Comparison of ENCODE assay signal across 16 mouse cellular contexts in the genomic region with DNA sequence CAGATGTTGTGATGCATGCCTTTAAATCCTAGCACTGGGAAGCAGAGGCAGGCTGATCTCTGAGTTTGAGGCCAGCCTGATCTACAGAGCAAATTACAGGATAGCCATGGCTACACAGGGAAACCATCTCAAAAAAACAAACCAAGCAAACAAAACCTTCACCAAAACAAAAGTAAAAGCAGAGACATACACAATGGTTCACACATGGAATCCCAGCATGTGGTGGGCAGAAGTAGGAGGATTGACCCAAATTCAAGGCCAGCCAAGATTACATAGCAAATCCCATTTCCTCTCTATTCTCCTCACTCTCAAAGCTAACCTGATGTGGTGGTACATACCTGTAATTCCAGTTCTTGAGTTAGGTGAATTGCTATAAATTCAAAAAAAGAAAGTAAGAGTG. TPM values are rescaled to one million over a fixed set of nuclear protein-coding genes. Genes with fewer than 3 reads are reported as not detected.
DNase-seq lines count a peak whose midpoint lies in the region; TF ChIP-seq lines count a peak whose summit lies in the region.
"Had no signal": no experiment of that assay in that cellular context is flagged by ENCODE, and none has a peak within 500 bp of the region (broad histone marks: within the 10 kb centered on the region; RNA-seq: fewer than 3 reads in every experiment).

No protein-coding gene starts in this region.

- peak; percentile 61 for DNase-seq in cerebellum, adult 11-12 months
- no peak for DNase-seq in cerebellum, postnatal 4 days (ENCODE audit: low spot score in 2 of 2)
- no peak for DNase-seq in left cerebral cortex, adult 2 months (ENCODE audit: extremely low spot score in 1 of 2, low spot score in 2 of 2)
- no peak for DNase-seq in left cerebral cortex, adult 18-20 months (ENCODE audit: low spot score in 2 of 2)
- DNase-seq in brain, adult 2 months (ENCODE audit: low read depth, low spot score) = peak; percentile 83
- peak; percentile 44 to 55 for DNase-seq in cerebellum, postnatal 36 days
- DNase-seq in MN1 (ENCODE audit: low spot score) = no peak
- DNase-seq: adrenal gland, adult 2 months; adrenal gland, postnatal 36 days; gastrocnemius, postnatal 36 days; heart, adult 11 months; heart, postnatal 4 days had no signal

- intact Hi-C loops in left cerebral cortex, adult 2 months (cut with DNase I) = no loop called here

- no peak for TF ChIP-seq CTCF in left cerebral cortex, adult 2 months (IDR thresholded peaks at IDR 0.05)

- peak overlapping the region; percentile 84 for H3K27ac ChIP-seq in left cerebral cortex, adult 2 months
- H3K27ac ChIP-seq: embryonic facial prominence, embryonic 12.5 days; forebrain, embryonic 15.5 days; heart, embryonic 13.5 days; hindbrain, embryonic 12.5 days had no signal

- no peak overlapping the region for H3K4me3 ChIP-seq in left cerebral cortex, adult 2 months
- H3K4me3 ChIP-seq: embryonic facial prominence, embryonic 12.5 days; forebrain, embryonic 15.5 days; heart, embryonic 13.5 days; hindbrain, embryonic 12.5 days had no signal

RNA-seq across cellular contexts. Expression of gene Celf1, which starts 33.9 kb away (rescaled TPM):
- total RNA-seq in left cerebral cortex, adult 2 months (2021) = 100 to 1,000 TPM; 146 to 149 TPM
- total RNA-seq in left cerebral cortex, adult 18-20 months (2021) = 100 to 1,000 TPM; 132 to 148 TPM

Comparison
In these comparisons a context has a peak if more than half of its experiments do, and no peak if none do; other contexts are left out.
1. DNase-seq: peak in cerebellum, adult 11-12 months (single experiment), brain, adult 2 months (single experiment) and cerebellum, postnatal 36 days (2 of 2); none in cerebellum, postnatal 4 days (0 of 2), left cerebral cortex, adult 2 months (0 of 2), left cerebral cortex, adult 18-20 months (0 of 2) and MN1 (single experiment).